Mouse (Mus musculus): ENCODE results near the gene Bcl2a1d.
"Not testable (repeated sequence)": the region's sequence is repeated elsewhere in the genome, so short reads cannot be mapped to it uniquely, and the experiment has no call there.

The Bcl2a1d gene

GRCm38 (mm10) chr9:88731728-88732127 lies at the start of gene Bcl2a1d:
Gene Bcl2a1d, minus strand, starts transcription at chr9:88731914.
- H3K27me3 ChIP-seq (ENCODE audit: insufficient read depth, low read length); H3K36me3 ChIP-seq (ENCODE audit: insufficient read depth, low read length); H3K9me3 ChIP-seq (ENCODE audit: low read length); H3K4me1 ChIP-seq (replicated peaks; ENCODE audit: low read depth, low read length); H3K4me3 ChIP-seq (replicated peaks; ENCODE audit: low read length): not testable (repeated sequence)

- H3K36me3 ChIP-seq (ENCODE audit: insufficient read depth, low read length); H3K4me1 ChIP-seq (replicated peaks; ENCODE audit: low read depth, low read length); H3K4me3 ChIP-seq (replicated peaks; ENCODE audit: low read length); H3K9me3 ChIP-seq (ENCODE audit: low read length); H3K27me3 ChIP-seq (ENCODE audit: insufficient read depth, low read length): not testable (repeated sequence)
Observed at GRCm38 (mm10) chr9:88770239-88770638, 38.5 kb upstream of the Bcl2a1d start.

DNA sequence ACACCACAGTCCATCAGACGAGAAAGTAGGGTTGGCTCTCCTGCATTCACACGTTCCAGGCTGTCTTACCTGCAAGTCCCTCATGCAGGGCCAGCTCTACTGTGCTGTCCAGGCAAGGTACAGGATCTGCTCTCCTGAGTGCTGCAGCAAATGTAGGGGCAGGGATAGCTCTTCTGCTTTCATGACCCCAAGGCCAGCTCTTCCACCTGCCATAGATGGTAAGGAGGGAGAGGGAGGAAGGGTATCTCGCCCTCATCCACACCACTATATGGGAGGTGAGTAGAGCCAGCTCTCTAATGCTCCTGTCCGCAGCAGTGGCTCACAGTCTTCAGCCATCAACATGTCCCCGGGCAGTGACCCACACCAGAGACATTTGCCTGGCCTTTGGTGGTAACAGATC lies 37.8 kb upstream of the Bcl2a1d start:
- H3K4me3 ChIP-seq (replicated peaks; ENCODE audit: low read length); H3K27me3 ChIP-seq (ENCODE audit: insufficient read depth, low read length); H3K9me3 ChIP-seq (ENCODE audit: low read length); H3K4me1 ChIP-seq (replicated peaks; ENCODE audit: low read depth, low read length); H3K36me3 ChIP-seq (ENCODE audit: insufficient read depth, low read length): not testable (repeated sequence)

GRCm38 (mm10) chr9:88746687-88747086 lies 15.0 kb upstream of the Bcl2a1d start:
- not testable (repeated sequence) for H3K4me3 ChIP-seq (replicated peaks; ENCODE audit: low read length); H3K36me3 ChIP-seq (ENCODE audit: insufficient read depth, low read length); H3K9me3 ChIP-seq (ENCODE audit: low read length); H3K4me1 ChIP-seq (replicated peaks; ENCODE audit: low read depth, low read length); H3K27me3 ChIP-seq (ENCODE audit: insufficient read depth, low read length)

- not testable (repeated sequence) for H3K27me3 ChIP-seq (ENCODE audit: insufficient read depth, low read length); H3K36me3 ChIP-seq (ENCODE audit: insufficient read depth, low read length)
Observed at GRCm38 (mm10) chr9:88746046-88746445, 14.3 kb upstream of the Bcl2a1d start.

GRCm38 (mm10) chr9:88735289-88735688 lies 3.6 kb upstream of the Bcl2a1d start:
- H3K9me3 ChIP-seq (ENCODE audit: low read length); H3K4me3 ChIP-seq (replicated peaks; ENCODE audit: low read length); H3K4me1 ChIP-seq (replicated peaks; ENCODE audit: low read depth, low read length); H3K36me3 ChIP-seq (ENCODE audit: insufficient read depth, low read length); H3K27me3 ChIP-seq (ENCODE audit: insufficient read depth, low read length): not testable (repeated sequence)

More at GRCm38 (mm10) chr9:88746046-88746445, 14.3 kb upstream of the Bcl2a1d start:
- not testable (repeated sequence) for H3K9me3 ChIP-seq (ENCODE audit: low read length); H3K4me1 ChIP-seq (replicated peaks; ENCODE audit: low read depth, low read length); H3K4me3 ChIP-seq (replicated peaks; ENCODE audit: low read length)

DNA sequence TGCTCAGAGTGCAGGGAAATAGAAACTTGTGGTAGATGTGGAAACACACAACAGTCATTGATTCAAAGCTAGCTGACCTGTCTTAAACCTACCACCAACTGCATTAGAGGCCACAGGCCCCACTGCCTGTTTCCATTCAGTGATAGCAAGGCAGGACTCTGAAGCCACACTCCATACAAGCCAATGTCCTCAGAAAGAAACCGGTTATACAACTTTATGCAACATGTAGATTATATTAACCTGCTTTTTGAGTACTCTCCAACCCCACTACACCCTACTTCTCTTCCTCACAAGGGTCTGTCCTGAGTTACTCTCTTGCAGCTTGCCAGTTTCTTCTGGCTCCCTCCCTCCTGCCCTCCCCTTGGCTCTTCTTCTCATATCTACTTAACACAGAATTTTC lies 1.5 kb upstream of the Bcl2a1d start:
- not testable (repeated sequence) for H3K36me3 ChIP-seq (ENCODE audit: insufficient read depth, low read length); H3K4me3 ChIP-seq (replicated peaks; ENCODE audit: low read length); H3K27me3 ChIP-seq (ENCODE audit: insufficient read depth, low read length); H3K9me3 ChIP-seq (ENCODE audit: low read length); H3K4me1 ChIP-seq (replicated peaks; ENCODE audit: low read depth, low read length)

DNA sequence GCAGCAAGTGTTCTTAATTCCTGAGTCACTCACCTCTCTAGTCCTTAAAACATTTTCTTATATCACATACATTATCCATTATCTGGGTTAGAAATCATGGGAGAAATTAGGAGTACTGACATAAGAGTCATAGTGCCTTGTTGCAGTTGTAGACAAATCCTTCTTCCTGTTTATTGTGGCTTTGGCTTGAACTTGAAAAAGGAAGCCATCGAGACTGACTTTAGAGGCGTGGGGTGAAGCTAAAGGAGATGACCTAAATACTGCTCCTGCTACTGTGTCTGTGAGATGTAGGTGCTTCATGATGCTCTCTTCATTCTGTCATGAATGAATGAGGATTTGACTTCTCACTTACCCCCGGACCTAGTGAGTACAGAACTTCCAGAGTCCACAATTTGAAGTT lies 620 bp upstream of the Bcl2a1d start:
- H3K4me1 ChIP-seq (replicated peaks; ENCODE audit: low read depth, low read length); H3K4me3 ChIP-seq (replicated peaks; ENCODE audit: low read length); H3K27me3 ChIP-seq (ENCODE audit: insufficient read depth, low read length); H3K36me3 ChIP-seq (ENCODE audit: insufficient read depth, low read length); H3K9me3 ChIP-seq (ENCODE audit: low read length): not testable (repeated sequence)

GRCm38 (mm10) chr9:88728311-88728710 lies 3.4 kb downstream of the Bcl2a1d start:
- H3K36me3 ChIP-seq (ENCODE audit: insufficient read depth, low read length); H3K4me3 ChIP-seq (replicated peaks; ENCODE audit: low read length): not testable (repeated sequence)

DNA sequence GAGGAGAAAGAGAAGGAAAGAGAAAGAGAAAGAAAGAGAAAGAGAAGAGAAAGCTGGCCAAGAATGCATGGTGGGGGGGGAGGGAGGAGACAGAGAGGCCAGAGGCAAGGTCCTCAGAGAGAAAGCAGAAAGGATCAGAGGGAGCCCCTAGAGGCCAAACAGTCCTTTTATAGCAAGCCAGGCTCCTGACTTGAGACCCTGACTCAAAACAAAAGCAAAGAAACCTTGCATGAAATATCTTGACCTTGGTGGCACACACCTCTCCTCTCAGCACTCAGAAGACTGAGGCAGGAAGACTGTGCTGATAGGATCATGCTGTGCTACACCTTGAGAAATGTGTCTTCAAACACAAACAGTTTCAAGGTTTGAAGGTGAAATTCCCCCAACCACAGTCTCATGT lies 10.1 kb downstream of the Bcl2a1d start:
- not testable (repeated sequence) for H3K27me3 ChIP-seq (ENCODE audit: insufficient read depth, low read length); H3K4me1 ChIP-seq (replicated peaks; ENCODE audit: low read depth, low read length); H3K36me3 ChIP-seq (ENCODE audit: insufficient read depth, low read length); H3K9me3 ChIP-seq (ENCODE audit: low read length); H3K4me3 ChIP-seq (replicated peaks; ENCODE audit: low read length)

More at GRCm38 (mm10) chr9:88728311-88728710, 3.4 kb downstream of the Bcl2a1d start:
- not testable (repeated sequence) for H3K9me3 ChIP-seq (ENCODE audit: low read length); H3K27me3 ChIP-seq (ENCODE audit: insufficient read depth, low read length); H3K4me1 ChIP-seq (replicated peaks; ENCODE audit: low read depth, low read length)

DNA sequence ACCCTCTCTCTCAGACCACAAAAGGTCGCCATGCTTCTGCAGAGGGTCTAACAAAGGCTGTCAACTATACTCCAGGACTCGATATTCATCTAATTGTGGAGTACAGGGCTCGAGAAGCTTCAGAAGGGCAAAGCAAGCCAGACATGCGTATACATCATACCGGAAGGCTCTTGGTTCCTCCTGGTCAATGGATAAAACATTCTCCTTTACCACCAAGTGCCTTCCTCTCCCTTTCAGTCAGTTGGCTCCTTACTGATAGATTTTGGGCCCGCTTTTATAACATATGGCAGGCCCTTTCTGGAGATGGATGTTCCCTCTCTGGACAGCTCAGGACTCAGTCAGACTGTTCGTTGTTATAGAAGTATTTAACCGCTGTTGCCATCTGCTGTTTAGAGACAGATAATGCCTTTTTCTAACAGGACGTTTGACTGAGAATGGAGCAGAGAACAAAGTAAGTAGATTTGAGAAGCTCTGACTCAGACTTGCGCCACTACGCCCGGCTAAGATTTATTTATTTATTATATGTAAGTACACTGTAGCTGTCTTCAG lies 11.7 kb downstream of the Bcl2a1d start, which contains the start of gene Mthfsl:
Gene Mthfsl, minus strand, starts transcription at position 308 of the 549 bp plus-strand sequence.
- H3K27me3 ChIP-seq (ENCODE audit: insufficient read depth, low read length); H3K4me1 ChIP-seq (replicated peaks; ENCODE audit: low read depth, low read length); H3K9me3 ChIP-seq (ENCODE audit: low read length); H3K36me3 ChIP-seq (ENCODE audit: insufficient read depth, low read length): not testable (repeated sequence)
- H3K4me3 ChIP-seq (replicated peaks; ENCODE audit: low read length): peak within 1 kb of the TSS; percentile 66

DNA sequence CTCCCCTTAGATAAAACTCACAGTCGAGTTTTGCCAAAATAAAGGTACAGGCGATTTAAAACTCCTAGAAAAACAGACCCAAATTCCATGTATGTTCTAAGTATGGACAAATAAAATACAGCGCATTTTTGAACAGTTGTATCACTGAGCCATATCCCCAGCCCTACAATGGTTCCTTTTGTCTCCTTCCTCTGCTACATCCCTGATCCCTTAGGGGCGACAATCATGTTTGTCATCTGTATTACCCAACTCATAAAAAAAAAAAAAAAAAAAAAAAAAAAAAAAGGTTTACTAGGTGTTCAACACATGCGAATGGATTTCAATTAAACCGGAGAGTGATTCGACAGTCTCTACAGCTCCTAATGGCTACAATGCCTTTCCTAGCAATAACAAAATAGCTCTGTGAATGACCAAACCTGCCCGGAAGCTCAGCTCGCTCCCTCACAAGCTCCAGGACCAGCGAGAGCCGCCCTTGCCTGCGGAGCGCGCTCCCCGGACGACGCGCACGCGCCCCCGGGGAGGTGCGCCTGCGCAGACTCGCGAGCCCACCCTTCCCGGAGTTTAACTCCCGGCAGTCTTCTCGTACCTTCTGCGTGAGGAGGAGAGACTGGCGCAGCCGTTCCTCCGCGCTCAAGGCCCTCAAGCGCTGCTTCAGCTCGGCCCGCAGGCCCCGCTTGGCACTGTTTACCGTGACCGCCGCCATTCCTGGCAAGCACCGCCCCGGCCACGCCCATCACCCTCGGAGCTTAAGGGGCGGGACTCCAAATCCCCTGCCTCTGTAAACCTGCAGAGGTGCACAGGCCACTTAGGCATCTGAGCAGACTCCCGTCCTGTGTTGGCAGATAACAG lies 12.4 kb downstream of the Bcl2a1d start:
- not testable (repeated sequence) for H3K27me3 ChIP-seq (ENCODE audit: insufficient read depth, low read length); H3K4me1 ChIP-seq (replicated peaks; ENCODE audit: low read depth, low read length); H3K9me3 ChIP-seq (ENCODE audit: low read length); H3K36me3 ChIP-seq (ENCODE audit: insufficient read depth, low read length)
- H3K4me3 ChIP-seq (replicated peaks; ENCODE audit: low read length): peak overlapping the region; percentile 46

GRCm38 (mm10) chr9:88718593-88718992 lies 13.1 kb downstream of the Bcl2a1d start:
- H3K36me3 ChIP-seq (ENCODE audit: insufficient read depth, low read length); H3K27me3 ChIP-seq (ENCODE audit: insufficient read depth, low read length); H3K4me1 ChIP-seq (replicated peaks; ENCODE audit: low read depth, low read length); H3K9me3 ChIP-seq (ENCODE audit: low read length); H3K4me3 ChIP-seq (replicated peaks; ENCODE audit: low read length): not testable (repeated sequence)

GRCm38 (mm10) chr9:88718140-88718539 lies 13.6 kb downstream of the Bcl2a1d start:
- not testable (repeated sequence) for H3K27me3 ChIP-seq (ENCODE audit: insufficient read depth, low read length); H3K36me3 ChIP-seq (ENCODE audit: insufficient read depth, low read length); H3K4me3 ChIP-seq (replicated peaks; ENCODE audit: low read length); H3K4me1 ChIP-seq (replicated peaks; ENCODE audit: low read depth, low read length); H3K9me3 ChIP-seq (ENCODE audit: low read length)

All from E14TG2a.4 (cell line).